Mouse (Mus musculus): ENCODE data around the gene Stip1.

- TF ChIP-seq CTCF (conservative IDR thresholded peaks at IDR 0.05 in 1 of 2, IDR thresholded peaks at IDR 0.05 in 1 of 2; ENCODE audit: low read depth in 2 of 2, low read length in 2 of 2) (no peak), POLR2AphosphoS2 (IDR thresholded peaks at IDR 0.05; ENCODE audit: low read depth, low read length) (no peak)
Measured at GRCm38 (mm10) chr19:7044279-7044678, 4.5 kb upstream of the Stip1 start.
